Mouse (Mus musculus): ENCODE measurements at regions not wholly inside any gene's neighbourhood (a gene's known extent, or its start where the extent isn't known, plus 50 kb on each side); places are given as distances from the start of the nearest gene placed in this dataset.

DNA sequence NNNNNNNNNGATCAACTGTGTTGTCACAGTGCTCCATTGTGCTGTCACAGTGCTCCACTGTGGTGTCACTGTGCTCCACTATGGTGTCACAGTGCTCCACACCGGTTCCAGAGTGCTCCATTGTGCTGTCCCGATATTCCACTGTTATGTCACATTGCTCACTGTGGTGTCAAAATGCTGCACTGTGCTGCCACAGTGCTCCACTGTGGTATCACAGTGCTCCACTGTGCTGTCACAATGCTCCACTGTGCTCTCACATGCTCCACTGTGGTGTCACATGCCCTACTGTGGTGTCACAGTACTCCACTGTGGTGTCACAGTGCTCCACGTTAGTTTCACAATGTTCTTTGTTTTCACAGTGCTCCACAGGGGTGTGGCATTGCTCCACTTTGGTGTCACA is 359.3 kb upstream of the Olfr161 start:
- no peak for TF ChIP-seq GATA1 (IDR thresholded peaks at IDR 0.05; ENCODE audit: borderline replicate concordance, low read length)
- no peak for TF ChIP-seq FLI1 (IDR thresholded peaks at IDR 0.05; ENCODE audit: low read length)
- Histone ChIP-seq H3K27me3 (replicated peaks) (no peaks in the 10 kb centered on the region), H3K9me3 (peaks cover 52% of the 10 kb centered on the region), H3K4me1 (no peaks in the 10 kb centered on the region; the same call in 1 of the 2 replicates), H3K36me3 (replicated peaks; ENCODE audit: low read length) (no peaks in the 10 kb centered on the region), H3K4me3 (replicated peaks) (peak overlapping the region; percentile 3)

DNA sequence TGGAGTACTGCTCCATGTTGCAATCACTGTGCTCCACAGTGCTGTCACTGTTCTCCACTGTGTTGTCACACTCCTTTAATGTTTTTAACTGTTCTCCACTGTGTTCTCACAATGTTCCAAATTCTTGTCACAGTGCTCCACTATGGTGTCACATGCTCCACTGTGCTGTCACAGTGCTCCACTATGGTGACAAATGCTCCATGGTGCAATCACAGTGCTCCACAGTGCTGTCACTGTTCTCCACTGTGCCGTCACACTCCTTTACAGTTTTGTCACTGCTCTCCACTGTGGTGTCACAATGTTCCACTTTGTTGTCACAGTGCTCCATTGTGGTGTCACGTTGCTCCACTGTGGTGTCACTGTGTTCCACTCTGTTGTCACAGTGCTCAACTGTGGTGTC is 358.2 kb upstream of the Olfr161 start:
- TF ChIP-seq GATA1 (IDR thresholded peaks at IDR 0.05; ENCODE audit: borderline replicate concordance, low read length), result no peak
- no peak for TF ChIP-seq FLI1 (IDR thresholded peaks at IDR 0.05; ENCODE audit: low read length)
- Histone ChIP-seq H3K9me3 (peaks cover 61% of the 10 kb centered on the region), H3K4me1 (no peaks in the 10 kb centered on the region; the same call in 1 of the 2 replicates), H3K36me3 (replicated peaks; ENCODE audit: low read length) (no peaks in the 10 kb centered on the region), H3K4me3 (replicated peaks) (peak overlapping the region; percentile 3), H3K27me3 (replicated peaks) (no peaks in the 10 kb centered on the region)

DNA sequence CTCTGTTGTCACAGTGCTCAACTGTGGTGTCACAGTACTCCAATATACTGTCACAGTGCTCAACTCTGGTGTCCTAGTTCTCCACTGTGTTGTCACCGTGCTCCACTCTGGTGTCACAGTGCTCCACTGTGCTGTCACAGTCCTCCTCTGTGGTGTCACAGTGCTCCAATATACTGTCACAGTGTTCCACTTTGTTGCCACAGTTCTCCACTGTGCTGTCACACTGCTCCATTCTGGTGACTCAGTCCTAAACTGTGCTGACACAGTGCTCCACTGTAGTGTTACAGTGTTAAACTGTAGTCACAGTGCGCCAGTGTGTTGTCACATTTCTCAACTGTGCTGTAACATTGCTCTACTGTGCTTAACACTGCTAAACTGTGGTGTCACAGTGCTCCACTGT is 356.8 kb upstream of the Olfr161 start:
- H3K9me3 ChIP-seq, result peaks cover 76% of the 10 kb centered on the region
- no peak for TF ChIP-seq FLI1 (IDR thresholded peaks at IDR 0.05; ENCODE audit: low read length)
- TF ChIP-seq GATA1 (IDR thresholded peaks at IDR 0.05; ENCODE audit: borderline replicate concordance, low read length), result 0 out of 3 replicates have a peak, but pooled peaks have one; percentile 10
- peak overlapping the region; percentile 57 for H3K4me3 ChIP-seq (replicated peaks)

DNA sequence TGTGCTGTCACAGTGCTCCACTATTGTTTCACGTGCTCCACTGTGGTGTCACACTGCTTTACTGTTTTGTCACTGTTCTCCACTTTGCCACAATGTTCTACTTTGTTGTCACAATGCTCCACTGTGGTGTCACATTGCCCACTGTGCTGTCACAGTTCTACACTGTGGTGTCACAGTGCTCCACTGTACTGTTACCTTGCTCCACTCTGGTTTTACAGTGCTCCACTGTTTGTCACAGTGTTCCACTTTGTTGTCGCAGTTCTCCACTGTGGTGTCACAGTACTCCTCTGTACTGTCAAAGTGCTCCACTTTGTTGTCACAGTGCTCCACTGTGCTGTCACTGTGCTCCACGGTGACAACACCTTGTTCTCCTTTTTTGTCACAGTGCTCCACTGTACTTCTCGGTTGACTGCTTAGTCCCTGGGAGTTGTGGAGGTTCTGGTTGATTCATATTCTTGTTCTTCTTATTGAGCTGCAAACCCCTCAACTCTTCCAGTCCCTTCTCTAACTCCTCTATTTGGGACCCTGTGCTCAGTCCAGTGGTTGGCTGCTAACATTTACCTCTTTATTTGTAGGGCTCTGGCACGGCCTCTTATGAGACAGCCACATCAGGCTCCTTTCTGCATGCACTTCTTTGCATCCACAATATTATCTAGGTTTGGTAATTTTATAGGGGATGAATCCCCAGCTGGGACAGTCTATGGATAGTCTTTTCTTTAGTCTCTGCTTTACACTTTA is 349.7 kb upstream of the Olfr161 start:
- no peak for TF ChIP-seq GATA1 (IDR thresholded peaks at IDR 0.05; ENCODE audit: borderline replicate concordance, low read length)
- TF ChIP-seq FLI1 (IDR thresholded peaks at IDR 0.05; ENCODE audit: low read length), result no peak
- Histone ChIP-seq H3K4me1 (no peaks in the 10 kb centered on the region; the same call in 1 of the 2 replicates), H3K4me3 (replicated peaks) (peak overlapping the region; percentile 2), H3K36me3 (replicated peaks; ENCODE audit: low read length) (no peaks in the 10 kb centered on the region), H3K9me3 (peaks cover 57% of the 10 kb centered on the region), H3K27me3 (replicated peaks) (no peaks in the 10 kb centered on the region)

More for the DNA sequence above, 356.8 kb upstream of the Olfr161 start:
- Histone ChIP-seq H3K4me1 (no peaks in the 10 kb centered on the region; the same call in 1 of the 2 replicates), H3K36me3 (replicated peaks; ENCODE audit: low read length) (no peaks in the 10 kb centered on the region), H3K27me3 (replicated peaks) (no peaks in the 10 kb centered on the region)

DNA sequence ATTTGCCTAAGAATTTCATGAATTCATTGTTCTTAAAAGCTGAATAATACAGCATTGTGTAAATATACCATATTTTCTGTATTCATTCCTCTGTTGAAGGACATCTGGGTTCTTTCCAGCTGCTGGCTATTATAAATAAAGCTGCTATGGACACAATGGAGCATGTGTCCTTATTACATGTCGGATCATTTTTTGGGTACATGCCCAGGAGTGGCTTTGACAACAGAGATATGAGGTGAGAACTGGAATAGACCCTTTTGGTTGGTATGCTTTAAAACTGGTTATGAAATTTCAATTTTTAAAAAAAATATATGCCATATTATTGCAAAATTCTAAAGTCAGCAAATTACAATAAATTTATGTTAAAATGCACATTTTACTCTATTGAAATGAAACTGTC is 348.9 kb upstream of the Olfr161 start:
- Histone ChIP-seq H3K9me3 (peaks cover 53% of the 10 kb centered on the region), H3K36me3 (replicated peaks; ENCODE audit: low read length) (no peaks in the 10 kb centered on the region), H3K4me3 (replicated peaks) (no peak overlapping the region), H3K27me3 (replicated peaks) (no peaks in the 10 kb centered on the region), H3K4me1 (no peaks in the 10 kb centered on the region; the same call in 1 of the 2 replicates)
- TF ChIP-seq FLI1 (IDR thresholded peaks at IDR 0.05; ENCODE audit: low read length), result no peak
- no peak for TF ChIP-seq GATA1 (IDR thresholded peaks at IDR 0.05; ENCODE audit: borderline replicate concordance, low read length)

DNA sequence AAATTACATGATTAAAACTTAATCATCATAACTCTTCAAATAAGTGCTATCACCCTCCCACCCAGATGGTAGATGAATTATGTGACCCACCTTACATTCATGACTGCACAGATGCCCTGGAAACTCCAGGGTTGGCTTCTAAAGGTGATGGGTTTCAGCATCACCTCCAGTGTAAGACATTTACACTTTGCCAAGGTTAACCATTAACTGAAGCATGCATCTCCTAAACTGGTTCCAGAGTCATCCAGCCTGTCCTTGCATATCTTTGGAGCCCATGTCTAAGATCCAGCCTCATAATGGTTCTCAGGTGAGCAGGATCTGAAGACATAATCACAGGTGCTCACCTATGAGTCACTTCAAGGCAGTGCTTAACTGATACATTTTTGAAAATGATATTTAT is 344.4 kb upstream of the Olfr161 start:
- Histone ChIP-seq H3K4me3 (replicated peaks) (no peak overlapping the region), H3K4me1 (no peaks in the 10 kb centered on the region), H3K27me3 (replicated peaks) (no peaks in the 10 kb centered on the region), H3K9me3 (peaks cover 10% of the 10 kb centered on the region), H3K36me3 (replicated peaks; ENCODE audit: low read length) (no peaks in the 10 kb centered on the region)
- TF ChIP-seq GATA1 (IDR thresholded peaks at IDR 0.05; ENCODE audit: borderline replicate concordance, low read length), result no peak
- no peak for TF ChIP-seq FLI1 (IDR thresholded peaks at IDR 0.05; ENCODE audit: low read length)

DNA sequence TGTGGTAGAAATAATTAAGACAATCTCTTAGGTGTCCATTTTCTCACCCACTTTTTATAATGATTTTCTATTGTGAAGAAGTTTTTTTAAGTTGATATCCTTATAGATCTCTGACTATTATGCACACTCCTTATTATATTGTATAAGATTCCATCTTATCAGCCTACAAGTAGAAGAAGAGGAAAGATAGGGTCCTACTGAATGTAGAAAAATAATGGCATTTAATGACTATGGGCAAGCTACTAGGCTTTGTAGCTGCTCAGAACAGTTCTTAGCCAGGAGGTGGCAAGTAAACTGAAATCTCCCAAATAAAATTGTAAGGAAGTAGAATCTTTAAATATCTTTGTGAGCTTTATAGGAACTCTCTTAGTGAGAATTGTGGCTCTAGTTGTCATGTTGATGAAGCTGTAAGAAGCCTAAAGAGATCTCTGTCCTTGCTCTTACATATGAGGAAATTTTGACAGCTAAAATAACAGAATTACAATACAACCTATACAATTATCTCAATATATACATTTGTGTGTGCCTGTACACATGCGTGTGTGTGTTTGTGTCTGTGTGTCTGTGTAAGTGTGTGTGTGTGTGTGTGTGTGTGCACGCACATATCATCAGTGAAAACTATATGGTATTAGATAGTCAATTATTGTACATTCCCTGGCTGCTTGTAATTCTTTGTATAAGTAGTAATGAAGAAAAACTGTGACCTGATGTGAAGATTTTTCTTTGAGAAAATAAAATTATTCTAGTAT is 343.7 kb upstream of the Olfr161 start:
- H3K36me3 ChIP-seq (replicated peaks; ENCODE audit: low read length), result no peaks in the 10 kb centered on the region
- H3K4me3 ChIP-seq (replicated peaks), result no peak overlapping the region
- H3K27me3 ChIP-seq (replicated peaks), result no peaks in the 10 kb centered on the region
- no peaks in the 10 kb centered on the region for H3K4me1 ChIP-seq
- TF ChIP-seq GATA1 (IDR thresholded peaks at IDR 0.05; ENCODE audit: borderline replicate concordance, low read length) (no peak), FLI1 (IDR thresholded peaks at IDR 0.05; ENCODE audit: low read length) (no peak)
- H3K9me3 ChIP-seq, result peaks cover 13% of the 10 kb centered on the region

DNA sequence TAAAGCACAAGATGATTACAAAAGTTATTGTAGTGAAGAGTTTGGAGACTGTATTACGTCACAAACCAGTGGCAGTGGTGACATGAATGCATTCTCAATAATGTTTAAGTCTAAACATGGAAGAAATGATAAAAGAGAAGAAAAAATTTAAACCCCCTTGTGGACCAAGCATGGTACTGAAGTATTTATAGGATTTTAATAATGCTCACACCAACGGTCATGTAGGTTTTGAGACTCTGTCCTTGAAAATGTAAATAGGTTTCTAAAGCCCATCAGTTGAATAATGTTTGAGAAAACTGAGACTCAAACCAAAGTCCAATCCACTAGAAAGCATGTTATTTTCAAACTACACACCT is 343.1 kb upstream of the Olfr161 start:
- Histone ChIP-seq H3K36me3 (replicated peaks; ENCODE audit: low read length) (no peaks in the 10 kb centered on the region), H3K9me3 (peaks cover 13% of the 10 kb centered on the region), H3K4me1 (no peaks in the 10 kb centered on the region), H3K4me3 (replicated peaks) (no peak overlapping the region), H3K27me3 (replicated peaks) (no peaks in the 10 kb centered on the region)
- no peak for TF ChIP-seq FLI1 (IDR thresholded peaks at IDR 0.05; ENCODE audit: low read length)
- TF ChIP-seq GATA1 (IDR thresholded peaks at IDR 0.05; ENCODE audit: borderline replicate concordance, low read length), result no peak

DNA sequence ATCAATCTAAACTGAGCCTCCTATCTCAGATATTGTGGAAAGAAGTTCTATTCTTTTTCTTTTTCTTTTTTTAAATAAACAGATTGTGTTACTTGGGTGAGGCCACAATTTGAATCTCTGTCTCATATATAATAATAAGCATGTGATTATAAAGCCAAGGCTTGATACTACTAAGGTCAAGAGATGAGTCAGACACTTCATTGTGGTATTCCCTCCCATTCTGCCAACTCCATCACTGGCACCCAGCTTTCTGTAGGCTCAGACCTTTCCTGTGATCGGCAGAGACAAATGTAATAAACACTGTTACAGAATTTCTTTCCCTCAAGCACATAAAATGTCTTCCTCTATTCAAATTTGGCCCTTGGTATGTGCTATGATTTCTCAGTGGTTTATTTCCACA is 337.0 kb upstream of the Olfr161 start:
- TF ChIP-seq GATA1 (IDR thresholded peaks at IDR 0.05; ENCODE audit: borderline replicate concordance, low read length) (no peak), FLI1 (IDR thresholded peaks at IDR 0.05; ENCODE audit: low read length) (no peak)
- no peaks in the 10 kb centered on the region for H3K36me3 ChIP-seq (replicated peaks; ENCODE audit: low read length)
- no peaks in the 10 kb centered on the region for H3K4me1 ChIP-seq
- H3K4me3 ChIP-seq (replicated peaks), result no peak overlapping the region
- no peaks in the 10 kb centered on the region for H3K27me3 ChIP-seq (replicated peaks)
- H3K9me3 ChIP-seq, result peaks cover 17% of the 10 kb centered on the region; the same call in 1 of the 2 replicates

DNA sequence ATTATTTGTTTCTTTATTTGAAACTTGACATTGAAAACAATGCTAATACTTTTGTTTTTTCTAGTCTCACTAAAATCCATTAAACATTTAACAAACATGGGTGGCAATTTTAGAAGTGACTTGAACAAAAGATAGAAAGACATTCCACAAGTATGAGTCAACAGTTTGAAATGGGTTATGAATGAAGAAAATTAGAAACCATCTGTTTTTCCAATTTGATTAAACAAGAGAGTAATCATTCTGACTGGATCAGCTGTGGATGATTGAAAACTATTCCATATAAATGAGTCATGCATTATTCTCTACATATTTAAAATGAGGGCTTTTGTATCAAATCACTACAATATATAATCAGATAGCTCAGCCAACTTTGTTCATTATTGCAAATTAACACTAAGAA is 334.8 kb upstream of the Olfr161 start:
- H3K4me3 ChIP-seq (replicated peaks), result no peak overlapping the region
- H3K4me1 ChIP-seq, result no peaks in the 10 kb centered on the region
- TF ChIP-seq GATA1 (IDR thresholded peaks at IDR 0.05; ENCODE audit: borderline replicate concordance, low read length), result no peak
- H3K9me3 ChIP-seq, result peaks cover 17% of the 10 kb centered on the region; the same call in 1 of the 2 replicates
- H3K27me3 ChIP-seq (replicated peaks), result no peaks in the 10 kb centered on the region
- no peaks in the 10 kb centered on the region for H3K36me3 ChIP-seq (replicated peaks; ENCODE audit: low read length)

Measured in megakaryocyte, embryonic 14.5 days (primary cell).